Comparison of ENCODE assay signal across 8 mouse cellular contexts in genomic region chr1:131828297-131829126, GRCm38 (mm10). TPM values are rescaled to one million over a fixed set of nuclear protein-coding genes. Genes with fewer than 3 reads are reported as not detected.
DNase-seq lines count a peak whose midpoint lies in the region; ATAC-seq and TF ChIP-seq lines count a peak whose summit lies in the region.

No protein-coding gene starts in this region.

- peak overlapping the region; percentile 82 for H3K4me3 ChIP-seq in erythroblast, embryonic 14.5 days (replicated peaks)
- H3K4me3 ChIP-seq in thymus, adult 2 months (ENCODE audit: control insufficient read depth, insufficient read depth, low read length) = peak overlapping the region; percentile 89
- peak overlapping the region; percentile 71 for H3K4me3 ChIP-seq in forebrain, embryonic 12.5 days (replicated peaks)
- H3K4me3 ChIP-seq in midbrain, embryonic 11.5 days (ENCODE audit: low read depth, low read length) = peak overlapping the region; percentile 82

- H3K27me3 ChIP-seq in erythroblast, embryonic 14.5 days (ENCODE audit: control insufficient read depth) = peaks cover 11% of the 10 kb centered on the region
- H3K27me3 ChIP-seq in thymus, adult 2 months (ENCODE audit: control insufficient read depth, insufficient read depth, low read length) = no peaks in the 10 kb centered on the region
- no peaks in the 10 kb centered on the region for H3K27me3 ChIP-seq in forebrain, embryonic 12.5 days
- H3K27me3 ChIP-seq in midbrain, embryonic 11.5 days (ENCODE audit: control insufficient read depth, insufficient read depth, low read length) = 0 out of 2 replicates have a peak, but pooled peaks cover 2% of the 10 kb centered on the region

- H3K36me3 ChIP-seq in erythroblast, embryonic 14.5 days (ENCODE audit: control insufficient read depth) = no peaks in the 10 kb centered on the region; the same call in 1 of the 2 replicates
- no peaks in the 10 kb centered on the region for H3K36me3 ChIP-seq in thymus, adult 2 months (ENCODE audit: control insufficient read depth, insufficient read depth, low read length)
- peaks cover 17% of the 10 kb centered on the region for H3K36me3 ChIP-seq in forebrain, embryonic 12.5 days (replicated peaks)
- H3K36me3 ChIP-seq in midbrain, embryonic 11.5 days (ENCODE audit: control insufficient read depth, insufficient read depth, low read length) = no peaks in the 10 kb centered on the region

- WGBS in thymus, adult 2 months = 1% methylated on average over 22 of the region's 22 CpGs
- 2% methylated on average over 20 of the region's 22 CpGs for WGBS in forebrain, embryonic 12.5 days
- WGBS in midbrain, embryonic 11.5 days = 3% methylated on average over 22 of the region's 22 CpGs

- no peak for TF ChIP-seq CTCF in thymus, adult 2 months (IDR thresholded peaks at IDR 0.05; ENCODE audit: borderline replicate concordance, control insufficient read depth, extremely low read depth, insufficient read depth, low read length, poor library complexity)

- peak; percentile 56 for DNase-seq in thymus, adult 2 months
- DNase-seq in thymus, adult 18-20 months = no peak
- peak; percentile 71 for DNase-seq in kidney, postnatal 10 days
- DNase-seq in midbrain, embryonic 11.5 days (ENCODE audit: low spot score, missing footprints) = peak; percentile 97

- no peaks in the 10 kb centered on the region for H3K9me3 ChIP-seq in erythroblast, embryonic 14.5 days (ENCODE audit: control insufficient read depth, low read length)
- H3K9me3 ChIP-seq in forebrain, embryonic 12.5 days = no peaks in the 10 kb centered on the region
- H3K9me3 ChIP-seq in midbrain, embryonic 11.5 days (ENCODE audit: control insufficient read depth, low read length) = no peaks in the 10 kb centered on the region

- no peak for ATAC-seq in erythroblast, adult 5-6 weeks (replicated peaks; ENCODE audit: low FRiP score, poor library complexity, severe bottlenecking)
- ATAC-seq in forebrain, embryonic 12.5 days (ENCODE audit: low FRiP score) = peak; percentile 64
- ATAC-seq in midbrain, embryonic 11.5 days (ENCODE audit: low FRiP score) = peak; percentile 77
- ATAC-seq in granulocyte monocyte progenitor cell, adult 5-6 weeks (replicated peaks; ENCODE audit: poor library complexity, severe bottlenecking) = no peak

- H3K27ac ChIP-seq in thymus, adult 2 months (ENCODE audit: control insufficient read depth, insufficient read depth, low read length) = peak overlapping the region; percentile 22; the same call in 1 of the 2 replicates
- peak overlapping the region; percentile 70; the same call in 1 of the 2 replicates for H3K27ac ChIP-seq in forebrain, embryonic 12.5 days
- H3K27ac ChIP-seq in midbrain, embryonic 11.5 days (ENCODE audit: low read depth, low read length) = peak overlapping the region; percentile 48

- peak overlapping the region; percentile 82 for H3K9ac ChIP-seq in forebrain, embryonic 12.5 days
- peak overlapping the region; percentile 90 for H3K9ac ChIP-seq in midbrain, embryonic 11.5 days (ENCODE audit: low read length)

- TF ChIP-seq POLR2A in thymus, adult 2 months (IDR thresholded peaks at IDR 0.05; ENCODE audit: control insufficient read depth, extremely low read depth, insufficient read depth, low read length, poor library complexity) = no peak

- H3K4me2 ChIP-seq in forebrain, embryonic 12.5 days = peak overlapping the region; percentile 82
- H3K4me2 ChIP-seq in midbrain, embryonic 11.5 days = peak overlapping the region; percentile 68

- peaks cover 24% of the 10 kb centered on the region for H3K4me1 ChIP-seq in erythroblast, embryonic 14.5 days (ENCODE audit: control insufficient read depth)
- H3K4me1 ChIP-seq in thymus, adult 2 months (replicated peaks; ENCODE audit: control insufficient read depth, insufficient read depth, low read length) = peaks cover 16% of the 10 kb centered on the region
- H3K4me1 ChIP-seq in forebrain, embryonic 12.5 days = peaks cover 36% of the 10 kb centered on the region
- H3K4me1 ChIP-seq in midbrain, embryonic 11.5 days (ENCODE audit: control insufficient read depth, insufficient read depth, low read length) = peaks cover 17% of the 10 kb centered on the region

RNA-seq across cellular contexts. Expression of gene Slc41a1, which starts 1.2 kb away (rescaled TPM):
- polyA plus RNA-seq in erythroblast, embryonic 14.5 days (2012) = 0.06 and 0.17 TPM in 2 replicates
- total RNA-seq in erythroblast, adult 5-6 weeks (2015; ENCODE audit: low replicate concordance) = 0.96 and 1.3 TPM in 2 replicates
- total RNA-seq in erythroblast, adult 5-6 weeks (2017; ENCODE audit: low replicate concordance) = 0.56 TPM in 1 of 2 replicates, not detected in the other
- polyA plus RNA-seq in thymus, adult 2 months (2012; rRNA removed) = 64.7 and 73.5 TPM in 2 replicates
- 10.2 and 11.5 TPM in 2 replicates for polyA plus RNA-seq in forebrain, embryonic 12.5 days (2016; fragmentation: Nextera tagmentation; extraction: Ambion mirVana)
- 10.0 and 11.4 TPM in 2 replicates for polyA plus RNA-seq in midbrain, embryonic 11.5 days (2014; fragmentation: Nextera tagmentation; extraction: Ambion mirVana)
- 8.0 and 11.0 TPM in 2 replicates for total RNA-seq in granulocyte monocyte progenitor cell, adult 5-6 weeks (2014; fragmentation: Nextera tagmentation)
- total RNA-seq in granulocyte monocyte progenitor cell, adult 5-6 weeks (2017) = 3.1 and 7.4 TPM in 2 replicates

RNA-seq across cellular contexts. Expression of gene Pm20d1, which starts 31.3 kb away (rescaled TPM):
- polyA plus RNA-seq in erythroblast, embryonic 14.5 days (2012) = not detected in 2 replicates
- total RNA-seq in erythroblast, adult 5-6 weeks (2015; ENCODE audit: low replicate concordance) = not detected in 2 replicates
- total RNA-seq in erythroblast, adult 5-6 weeks (2017; ENCODE audit: low replicate concordance) = not detected in 2 replicates
- 1.3 TPM in 2 replicates for polyA plus RNA-seq in thymus, adult 2 months (2012; rRNA removed)
- polyA plus RNA-seq in forebrain, embryonic 12.5 days (2016; fragmentation: Nextera tagmentation; extraction: Ambion mirVana) = 0.34 and 0.35 TPM in 2 replicates
- 0.82 and 1.5 TPM in 2 replicates for polyA plus RNA-seq in midbrain, embryonic 11.5 days (2014; fragmentation: Nextera tagmentation; extraction: Ambion mirVana)
- total RNA-seq in granulocyte monocyte progenitor cell, adult 5-6 weeks (2014; fragmentation: Nextera tagmentation) = 0.13 and 0.77 TPM in 2 replicates
- 0.05 and 0.13 TPM in 2 replicates for total RNA-seq in granulocyte monocyte progenitor cell, adult 5-6 weeks (2017)

RNA-seq across cellular contexts. Expression of gene Rab29, which starts 38.5 kb away (rescaled TPM):
- polyA plus RNA-seq in erythroblast, embryonic 14.5 days (2012) = 0.15 and 0.17 TPM in 2 replicates
- 9.0 and 11.3 TPM in 2 replicates for total RNA-seq in erythroblast, adult 5-6 weeks (2015; ENCODE audit: low replicate concordance)
- total RNA-seq in erythroblast, adult 5-6 weeks (2017; ENCODE audit: low replicate concordance) = 5.2 and 14.2 TPM in 2 replicates
- polyA plus RNA-seq in thymus, adult 2 months (2012; rRNA removed) = 42.3 and 49.6 TPM in 2 replicates
- polyA plus RNA-seq in forebrain, embryonic 12.5 days (2016; fragmentation: Nextera tagmentation; extraction: Ambion mirVana) = 9.7 and 10.7 TPM in 2 replicates
- polyA plus RNA-seq in midbrain, embryonic 11.5 days (2014; fragmentation: Nextera tagmentation; extraction: Ambion mirVana) = 12.5 and 15.0 TPM in 2 replicates
- 20.2 and 22.2 TPM in 2 replicates for total RNA-seq in granulocyte monocyte progenitor cell, adult 5-6 weeks (2014; fragmentation: Nextera tagmentation)
- 22.9 and 26.2 TPM in 2 replicates for total RNA-seq in granulocyte monocyte progenitor cell, adult 5-6 weeks (2017)

Comparison
In these comparisons a context has a peak if more than half of its experiments do, and no peak if none do; other contexts are left out.
1. DNase-seq: peak in thymus, adult 2 months (single experiment), kidney, postnatal 10 days (single experiment) and midbrain, embryonic 11.5 days (single experiment); none in thymus, adult 18-20 months (0 of 2).
2. ATAC-seq: peak in forebrain, embryonic 12.5 days (single experiment) and midbrain, embryonic 11.5 days (single experiment); none in erythroblast, adult 5-6 weeks (single experiment) and granulocyte monocyte progenitor cell, adult 5-6 weeks (single experiment).
3. Peak in every context shown above with its lines, with median percentiles within 50 percentile points of each other: H3K4me3 ChIP-seq and H3K27ac ChIP-seq.